ENCODE assay signal across 18 mouse cellular contexts in genomic region chr6:96853065-96853464, GRCm38 (mm10).
DNase-seq lines count a peak whose midpoint lies in the region; ATAC-seq and TF ChIP-seq lines count a peak whose summit lies in the region.
"Had no signal": no experiment of that assay in that cellular context is flagged by ENCODE, and none has a peak within 500 bp of the region (broad histone marks: within the 10 kb centered on the region; RNA-seq: fewer than 3 reads in every experiment).

No protein-coding gene starts in this region.

- no peak for ATAC-seq in hindbrain, postnatal 0 days
- ATAC-seq in lung, postnatal 0 days, result no peak
- ATAC-seq: forebrain, embryonic 15.5 days; intestine, embryonic 16.5 days had no signal

- 69% methylated on average over 7 of the region's 7 CpGs for WGBS in hindbrain, postnatal 0 days
- 67% methylated on average over 7 of the region's 7 CpGs for WGBS in hindbrain, embryonic 10.5 days
- 53% methylated on average over 7 of the region's 7 CpGs for WGBS in lung, postnatal 0 days

- no peak overlapping the region for H3K4me3 ChIP-seq in hindbrain, postnatal 0 days (ENCODE audit: low read length)
- no peak overlapping the region for H3K4me3 ChIP-seq in hindbrain, embryonic 10.5 days
- no peak overlapping the region for H3K4me3 ChIP-seq in lung, postnatal 0 days (ENCODE audit: low read depth, low read length)
- H3K4me3 ChIP-seq: forebrain, embryonic 15.5 days; heart, embryonic 12.5 days; hindbrain, embryonic 12.5 days; limb, embryonic 12.5 days; liver, embryonic 15.5 days had no signal

- intact Hi-C loops in left cerebral cortex, postnatal 10 days (cut with DNase I), result no loop called here

- H3K4me1 ChIP-seq in hindbrain, postnatal 0 days (ENCODE audit: insufficient read depth, low read length), result no peaks in the 10 kb centered on the region
- H3K4me1 ChIP-seq in hindbrain, embryonic 10.5 days (replicated peaks), result no peaks in the 10 kb centered on the region
- H3K4me1 ChIP-seq in lung, postnatal 0 days (ENCODE audit: insufficient read depth, low read depth, low read length), result no peaks in the 10 kb centered on the region
- H3K4me1 ChIP-seq: forebrain, embryonic 15.5 days; heart, embryonic 12.5 days; hindbrain, embryonic 12.5 days; limb, embryonic 12.5 days; liver, embryonic 15.5 days had no signal

- TF ChIP-seq EP300 in lung, postnatal 0 days (IDR thresholded peaks at IDR 0.05), result no peak

- H3K36me3 ChIP-seq in hindbrain, postnatal 0 days (ENCODE audit: insufficient read depth, low read length), result no peaks in the 10 kb centered on the region
- no peaks in the 10 kb centered on the region for H3K36me3 ChIP-seq in hindbrain, embryonic 10.5 days
- no peaks in the 10 kb centered on the region for H3K36me3 ChIP-seq in lung, postnatal 0 days (ENCODE audit: insufficient read depth, low read length)
- H3K36me3 ChIP-seq: forebrain, embryonic 15.5 days; heart, embryonic 12.5 days; hindbrain, embryonic 12.5 days; limb, embryonic 12.5 days; liver, embryonic 15.5 days had no signal

- no peak overlapping the region for H3K27ac ChIP-seq in hindbrain, postnatal 0 days
- H3K27ac ChIP-seq in hindbrain, embryonic 10.5 days, result no peak overlapping the region
- no peak overlapping the region for H3K27ac ChIP-seq in lung, postnatal 0 days (ENCODE audit: low read length)
- H3K27ac ChIP-seq: forebrain, embryonic 15.5 days; hindbrain, embryonic 12.5 days; limb, embryonic 12.5 days; liver, embryonic 15.5 days had no signal

- DNase-seq in hindbrain, postnatal 0 days (ENCODE audit: low spot score), result no peak
- DNase-seq in hindbrain, embryonic 10.5 days (ENCODE audit: low spot score), result no peak
- no peak for DNase-seq in lung, postnatal 0 days (ENCODE audit: low spot score)
- DNase-seq in lung, postnatal 4 days, result no peak
- DNase-seq in R1 (ENCODE audit: low read depth, low spot score), result peak; percentile 16
- DNase-seq in ovary, postnatal 10 days (ENCODE audit: low spot score), result no peak
- no peak for DNase-seq in left cerebral cortex, postnatal 10 days (ENCODE audit: extremely low spot score in 1 of 2, low spot score in 2 of 2)
- DNase-seq: adrenal gland, adult 8-10 months; cerebellum, adult 8-10 months; gastrocnemius, postnatal 10 days; midbrain, embryonic 14.5 days; thymus, adult 2 months had no signal

- no peaks in the 10 kb centered on the region for H3K27me3 ChIP-seq in hindbrain, postnatal 0 days (ENCODE audit: insufficient read depth, low read length)
- H3K27me3 ChIP-seq in hindbrain, embryonic 10.5 days (ENCODE audit: insufficient read depth, poor library complexity, severe bottlenecking), result no peaks in the 10 kb centered on the region
- no peaks in the 10 kb centered on the region for H3K27me3 ChIP-seq in lung, postnatal 0 days (replicated peaks; ENCODE audit: insufficient read depth, low read length)
- H3K27me3 ChIP-seq: forebrain, embryonic 15.5 days; heart, embryonic 12.5 days; hindbrain, embryonic 12.5 days; limb, embryonic 12.5 days; liver, embryonic 15.5 days had no signal

- H3K9ac ChIP-seq in hindbrain, postnatal 0 days (replicated peaks; ENCODE audit: low read length), result no peak overlapping the region
- no peak overlapping the region for H3K9ac ChIP-seq in lung, postnatal 0 days (replicated peaks; ENCODE audit: low read depth)
- H3K9ac ChIP-seq: forebrain, embryonic 15.5 days; heart, embryonic 12.5 days; hindbrain, embryonic 12.5 days; limb, embryonic 12.5 days; liver, embryonic 15.5 days had no signal

- no peaks in the 10 kb centered on the region for H3K9me3 ChIP-seq in hindbrain, postnatal 0 days (ENCODE audit: low read length)
- H3K9me3 ChIP-seq in hindbrain, embryonic 10.5 days, result no peaks in the 10 kb centered on the region
- no peaks in the 10 kb centered on the region for H3K9me3 ChIP-seq in lung, postnatal 0 days (ENCODE audit: low read length)
- H3K9me3 ChIP-seq: forebrain, embryonic 15.5 days; heart, embryonic 12.5 days; hindbrain, embryonic 12.5 days; limb, embryonic 12.5 days; liver, embryonic 15.5 days had no signal

- TF ChIP-seq CTCF in hindbrain, postnatal 0 days (IDR thresholded peaks at IDR 0.05; ENCODE audit: low read depth), result peak; percentile 39
- TF ChIP-seq CTCF in lung, postnatal 0 days (IDR thresholded peaks at IDR 0.05), result peak; percentile 51

- no peak overlapping the region for H3K4me2 ChIP-seq in hindbrain, postnatal 0 days (ENCODE audit: low read depth, low read length)
- peak overlapping the region; percentile 27; the same call in 1 of the 2 replicates for H3K4me2 ChIP-seq in lung, postnatal 0 days (replicated peaks; ENCODE audit: low read depth, low read length)
- H3K4me2 ChIP-seq: forebrain, embryonic 15.5 days; hindbrain, embryonic 12.5 days; limb, embryonic 12.5 days; liver, embryonic 15.5 days had no signal
